Mouse (Mus musculus) hindbrain, embryonic 11.5 days (tissue): Measurements from ENCODE around the gene Olfr315. TPM values are rescaled to one million over a fixed set of nuclear protein-coding genes. Genes with fewer than 3 reads are reported as not detected.
"Not testable (repeated sequence)": the region's sequence is repeated elsewhere in the genome, so short reads cannot be mapped to it uniquely, and the experiment has no call there.

Experiments used
- ATAC-seq: fragments of 200-750 bp; cut with Nextera tagmentation; 2 replicates; pipeline ENCODE4 v1.8.0; 2017; ENCODE audit warnings: mild to moderate bottlenecking, moderate TSS enrichment, moderate library complexity; ENCODE audit not compliant: low FRiP score
- DNase-seq: peaks from one replicate; pipeline ENCODE4 v3.0.0-alpha.2; 2015; ENCODE audit warnings: low spot score
- H3K27ac ChIP-seq: fragments of 300-500 bp; sonication (generic); 2 replicates; pipeline ENCODE4 v1.5.1; 2014; ENCODE audit warnings: mild to moderate bottlenecking, low read depth, low read length
- H3K27me3 ChIP-seq: fragments of 300-500 bp; sonication (generic); 2 replicates; pipeline ENCODE4 v1.6.1; 2014; ENCODE audit warnings: mild to moderate bottlenecking, low read length, moderate library complexity, mixed read lengths; ENCODE audit not compliant: control insufficient read depth, insufficient read depth
- H3K36me3 ChIP-seq: fragments of 300-500 bp; sonication (generic); 2 replicates; pipeline ENCODE4 v1.6.1; 2014; ENCODE audit warnings: mild to moderate bottlenecking, low read length, moderate library complexity, mixed read lengths; ENCODE audit not compliant: control insufficient read depth, insufficient read depth
- H3K4me1 ChIP-seq: fragments of 300-500 bp; sonication (generic); replicated peaks from 2 replicates; pipeline ENCODE4 v1.6.1; 2014; ENCODE audit warnings: low read length, mixed read lengths; ENCODE audit not compliant: control insufficient read depth, insufficient read depth
- H3K4me2 ChIP-seq: fragments of 300-500 bp; sonication (generic); replicated peaks from 2 replicates; pipeline ENCODE4 v1.6.1; 2014; ENCODE audit warnings: mild to moderate bottlenecking, low read depth, low read length
- H3K4me3 ChIP-seq: fragments of 300-500 bp; sonication (generic); 2 replicates; pipeline ENCODE4 v1.5.1; 2014; ENCODE audit warnings: low read depth, low read length
- H3K9ac ChIP-seq: fragments of 300-500 bp; sonication (generic); 2 replicates; pipeline ENCODE4 v1.6.1; 2014; ENCODE audit warnings: low read depth, low read length
- H3K9me3 ChIP-seq: fragments of 300-500 bp; sonication (generic); 2 replicates; pipeline ENCODE4 v1.6.1; 2016; ENCODE audit warnings: low read length; ENCODE audit not compliant: control insufficient read depth
- WGBS: fragments of 180-500 bp; shearing (Covaris S2); extraction: QIAGEN DNeasy Blood & Tissue Kit; methylation state at CpG from one replicate; pipeline ENCODE4 v1.1.7; 2014; 5-methylcytosine and 5-hydroxymethylcytosine counted together
- polyA plus RNA-seq: library from polyadenylated mRNA; unstranded; fragments of >200 nt; fragmentation: Nextera tagmentation; extraction: Ambion mirVana; gene quantifications from 2 replicates; pipeline ENCODE4 v1.2.1, GENCODE M21; 2014

Olfr315 gene
- polyA plus RNA-seq, result not detected in 2 replicates

DNA sequence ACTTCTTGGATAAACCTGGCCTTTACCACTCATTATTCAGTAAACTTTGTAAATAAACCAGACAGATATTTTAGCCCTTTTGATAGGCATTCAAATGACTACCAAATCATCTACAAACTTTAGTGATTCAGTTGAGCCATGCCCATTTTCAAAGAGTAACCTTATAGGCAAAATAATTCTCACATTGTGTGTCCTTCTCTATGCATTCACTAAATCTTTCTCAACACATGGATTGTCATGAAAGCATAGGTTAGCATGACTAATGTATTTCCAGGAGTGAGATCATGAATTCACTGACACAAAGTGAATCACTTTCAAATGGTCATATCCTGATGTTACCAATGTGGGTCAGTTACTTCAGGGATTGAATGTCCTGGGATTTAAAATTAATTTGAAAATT is at the start of gene Olfr315:
Olfr315 (plus strand) TSS at position 301 of the 400 bp plus-strand sequence.
- no peaks in the 10 kb centered on the region for H3K36me3 ChIP-seq
- H3K27me3 ChIP-seq, result no peaks in the 10 kb centered on the region
- no peak within 1 kb of the TSS for H3K9ac ChIP-seq
- H3K9me3 ChIP-seq, result no peaks in the 10 kb centered on the region
- no peak within 1 kb of the TSS for H3K4me2 ChIP-seq
- no peak within 1 kb of the TSS for H3K27ac ChIP-seq
- DNase-seq (no peak), ATAC-seq (no peak)
- no peak within 1 kb of the TSS for H3K4me3 ChIP-seq
- H3K4me1 ChIP-seq, result no peaks in the 10 kb centered on the region

DNA sequence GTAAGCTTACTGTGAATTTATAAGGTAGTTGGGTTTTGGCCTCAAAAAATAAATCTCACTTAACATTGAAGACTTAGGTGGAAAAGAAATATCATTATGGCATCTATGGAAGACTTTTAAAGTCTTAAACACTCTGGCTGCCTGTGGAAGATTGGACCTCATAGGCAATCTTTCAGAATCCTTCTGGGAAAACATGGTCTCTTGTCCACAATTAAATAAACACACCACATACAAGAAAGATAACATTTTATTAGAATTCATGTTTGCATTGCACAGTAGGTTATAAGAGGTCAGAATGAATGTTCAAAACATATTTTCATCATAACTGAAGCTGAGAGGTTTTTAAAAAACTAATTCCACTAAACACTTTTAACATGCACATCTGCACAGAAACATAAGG is 49.1 kb upstream of the Olfr315 start, which contains the start of gene Olfr318:
Olfr318 (minus strand) TSS at position 101 of the 400 bp plus-strand sequence.
- no peak for DNase-seq
- H3K4me3 ChIP-seq, result no peak within 1 kb of the TSS
- ATAC-seq, result no peak
- H3K27ac ChIP-seq, result no peak within 1 kb of the TSS
- H3K4me1 ChIP-seq, result no peaks in the 10 kb centered on the region
- H3K27me3 ChIP-seq, result no peaks in the 10 kb centered on the region
- no peak within 1 kb of the TSS for H3K4me2 ChIP-seq
- H3K9me3 ChIP-seq, result no peaks in the 10 kb centered on the region
- no peak within 1 kb of the TSS for H3K9ac ChIP-seq
- no peaks in the 10 kb centered on the region for H3K36me3 ChIP-seq

DNA sequence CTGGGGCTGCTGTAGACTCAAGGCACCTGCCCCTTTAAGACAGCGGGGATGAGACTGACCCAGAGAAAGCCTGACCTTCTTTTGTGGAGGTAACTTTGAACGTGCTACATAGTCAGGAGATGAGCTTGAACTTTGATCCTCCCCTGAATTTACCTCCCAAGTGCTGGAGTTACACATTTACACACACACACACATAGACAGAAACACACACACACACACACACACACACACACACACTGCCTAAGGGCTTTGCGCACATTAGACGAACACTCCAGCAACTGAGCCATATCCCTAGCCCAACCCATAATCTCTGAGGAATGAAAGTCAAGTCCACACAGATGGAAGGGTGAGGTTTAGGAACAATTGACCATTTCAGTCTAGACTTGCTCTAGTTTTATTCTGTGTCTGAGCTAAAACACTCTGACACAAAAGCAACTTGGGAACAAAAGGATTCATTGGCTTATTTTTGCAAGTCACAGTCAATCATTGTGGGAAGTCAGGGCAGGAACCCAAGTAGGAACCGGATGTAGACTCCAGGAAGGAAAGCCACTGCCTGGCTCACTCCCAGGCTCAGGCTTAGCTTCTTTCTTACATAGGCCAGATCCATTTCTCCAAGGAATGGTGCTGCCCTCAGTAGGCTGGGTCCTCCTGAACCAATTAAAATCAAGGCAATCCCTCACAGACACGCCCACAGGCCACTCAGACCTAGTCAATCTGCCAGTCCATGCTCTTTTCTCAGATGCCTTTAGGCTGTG is 44.9 kb upstream of the Olfr315 start:
- H3K27me3 ChIP-seq, ATAC-seq, H3K4me2 ChIP-seq, H3K36me3 ChIP-seq, H3K4me1 ChIP-seq, H3K9me3 ChIP-seq, H3K4me3 ChIP-seq, H3K27ac ChIP-seq, H3K9ac ChIP-seq, DNase-seq: not testable (repeated sequence)
- WGBS, result 73% methylated on average over 6 of the region's 6 CpGs

DNA sequence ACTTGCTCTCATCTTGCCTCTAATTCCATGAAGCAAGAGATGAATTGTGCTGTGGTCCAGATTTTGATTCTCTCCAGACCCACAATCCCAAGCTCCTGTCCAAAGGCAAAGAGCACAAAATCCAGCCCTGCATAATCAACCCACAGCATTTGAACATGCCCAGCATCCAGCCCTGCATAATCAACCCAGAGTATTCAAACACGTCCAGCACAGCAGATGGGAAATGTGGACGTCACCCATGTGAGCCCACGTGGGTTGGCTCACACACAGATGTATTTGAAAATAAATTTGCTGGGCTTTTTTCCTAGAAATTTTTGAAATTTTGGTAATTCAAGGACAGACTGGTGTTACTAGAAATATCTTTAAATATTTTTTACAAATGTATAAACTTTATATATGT is 39.6 kb upstream of the Olfr315 start:
- H3K9me3 ChIP-seq, result no peaks in the 10 kb centered on the region
- WGBS, result 63% methylated on average over 3 of the region's 3 CpGs
- no peak overlapping the region for H3K4me2 ChIP-seq
- ATAC-seq (no peak), DNase-seq (no peak)
- no peak overlapping the region for H3K4me3 ChIP-seq
- H3K36me3 ChIP-seq, result no peaks in the 10 kb centered on the region
- no peaks in the 10 kb centered on the region for H3K27me3 ChIP-seq
- no peak overlapping the region for H3K9ac ChIP-seq
- H3K27ac ChIP-seq, result no peak overlapping the region
- H3K4me1 ChIP-seq, result no peaks in the 10 kb centered on the region

DNA sequence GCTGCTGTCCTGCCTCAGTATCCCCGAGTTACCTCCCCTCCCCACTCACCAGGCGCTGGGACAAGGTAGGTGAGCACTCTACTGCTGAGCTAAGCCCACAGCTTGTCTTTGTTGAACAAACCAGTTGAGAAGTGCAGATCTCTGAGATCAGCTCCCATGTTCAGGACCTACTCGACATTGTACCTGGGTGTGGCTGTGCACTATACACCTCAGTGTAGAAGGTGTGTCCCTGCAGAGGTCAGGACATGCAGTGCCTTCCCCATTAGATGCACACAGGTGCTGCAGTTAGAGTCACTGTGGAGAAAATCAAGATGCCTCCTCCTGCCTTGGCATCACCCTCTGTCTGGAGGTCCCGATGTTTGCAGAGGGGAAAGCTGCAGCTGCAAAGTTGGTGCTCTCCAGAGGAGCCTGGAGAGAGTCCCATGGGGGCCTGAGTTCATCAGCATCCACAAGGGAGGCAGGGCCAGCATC is 34.2 kb upstream of the Olfr315 start, which contains the start of gene Olfr317:
Olfr317 (minus strand) TSS at position 421 of the 471 bp plus-strand sequence.
- no peak for ATAC-seq
- 73% methylated on average over 4 of the region's 4 CpGs for WGBS
- Histone ChIP-seq H3K4me3 (no peak within 1 kb of the TSS), H3K4me1 (no peaks in the 10 kb centered on the region), H3K9ac (no peak within 1 kb of the TSS), H3K27me3 (no peaks in the 10 kb centered on the region), H3K36me3 (no peaks in the 10 kb centered on the region), H3K27ac (no peak within 1 kb of the TSS), H3K4me2 (no peak within 1 kb of the TSS), H3K9me3 (no peaks in the 10 kb centered on the region)
- DNase-seq, result no peak

DNA sequence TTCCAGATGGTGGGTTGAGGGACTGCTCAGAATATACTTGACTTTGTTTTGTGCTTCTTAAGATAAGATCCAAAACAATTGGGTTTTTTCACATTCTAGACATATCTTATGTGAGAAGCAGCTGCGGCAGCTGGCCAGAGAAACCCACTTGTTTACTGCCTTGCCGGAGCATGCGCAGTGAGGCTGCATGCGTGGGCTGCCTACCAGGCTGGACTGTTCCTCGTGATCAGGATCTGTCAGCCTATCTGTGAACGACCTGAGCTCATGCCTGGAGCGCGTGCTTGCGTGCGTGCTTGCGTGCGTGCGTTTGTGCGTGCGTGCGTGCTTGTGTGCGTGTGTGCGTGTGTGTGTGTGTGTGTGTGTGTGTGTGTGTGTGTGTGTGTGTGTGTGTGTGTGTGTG is 21.9 kb upstream of the Olfr315 start:
- ATAC-seq, result not testable (repeated sequence)
- WGBS, result 91% methylated on average over 18 of the region's 18 CpGs

DNA sequence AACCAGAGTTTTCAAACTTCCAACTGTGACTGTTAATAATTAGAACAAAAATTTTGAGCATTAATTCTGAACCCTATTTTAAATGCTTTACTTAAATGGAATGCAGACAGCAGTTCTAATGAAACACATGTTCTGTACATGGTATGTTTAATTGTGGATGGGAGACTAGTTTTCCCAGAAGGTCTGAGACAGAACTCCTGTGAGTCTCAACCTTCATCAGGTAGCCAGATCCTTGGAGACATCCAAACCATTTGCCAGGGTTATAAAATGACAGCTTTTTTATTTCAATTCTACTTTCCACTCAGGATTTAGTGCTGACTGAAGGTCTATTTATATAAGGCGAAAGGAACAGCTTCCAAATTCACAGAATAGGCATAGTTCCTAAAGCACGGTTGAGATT is 20.6 kb upstream of the Olfr315 start, which contains the start of gene Olfr316:
Olfr316 (plus strand) TSS at position 301 of the 400 bp plus-strand sequence.
- no peaks in the 10 kb centered on the region for H3K27me3 ChIP-seq
- no peak within 1 kb of the TSS for H3K4me3 ChIP-seq
- WGBS, result 92% methylated on average over 2 of the region's 2 CpGs
- ATAC-seq (no peak), DNase-seq (no peak)
- H3K9ac ChIP-seq, result no peak within 1 kb of the TSS
- H3K9me3 ChIP-seq, result no peaks in the 10 kb centered on the region
- H3K36me3 ChIP-seq, result no peaks in the 10 kb centered on the region
- H3K4me1 ChIP-seq, result no peaks in the 10 kb centered on the region
- no peak within 1 kb of the TSS for H3K4me2 ChIP-seq
- H3K27ac ChIP-seq, result no peak within 1 kb of the TSS

More for the DNA sequence above, 21.9 kb upstream of the Olfr315 start:
- not testable (repeated sequence) for H3K4me3 ChIP-seq, DNase-seq, H3K9ac ChIP-seq, H3K4me2 ChIP-seq, H3K27me3 ChIP-seq, H3K4me1 ChIP-seq, H3K9me3 ChIP-seq, H3K27ac ChIP-seq, H3K36me3 ChIP-seq

DNA sequence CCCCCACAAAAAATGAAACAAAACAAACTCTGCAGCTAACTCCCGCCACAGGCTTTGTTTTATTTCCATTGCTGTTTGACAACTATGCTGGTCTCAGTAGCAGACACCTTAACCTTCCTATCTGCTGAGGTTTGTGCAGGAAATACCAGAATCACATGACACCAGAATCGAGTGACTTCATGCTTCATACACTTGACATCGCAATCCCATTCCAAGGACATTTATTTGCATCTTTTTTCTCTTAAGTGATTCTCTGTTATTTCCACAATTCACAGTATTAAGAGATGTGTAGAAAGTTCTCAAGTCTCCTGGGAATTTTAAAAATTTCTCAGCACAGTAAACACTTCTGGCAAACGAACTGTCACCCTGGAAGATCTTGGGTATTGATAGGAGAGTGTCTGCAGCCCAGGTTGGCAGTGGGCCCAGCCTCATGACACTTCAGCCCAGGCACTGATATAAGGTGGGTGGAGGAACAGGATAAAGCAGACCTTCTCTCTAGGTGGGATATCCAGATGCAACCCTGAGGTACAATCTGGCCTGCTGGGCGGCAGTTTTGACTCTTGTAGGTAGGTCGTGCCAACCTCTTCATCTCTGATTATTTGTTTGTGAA is 9.6 kb downstream of the Olfr315 start, which contains the start of gene Olfr314:
Olfr314 (plus strand) TSS at position 473 of the 610 bp plus-strand sequence.
- Histone ChIP-seq H3K27me3 (no peaks in the 10 kb centered on the region), H3K27ac (no peak within 1 kb of the TSS), H3K36me3 (no peaks in the 10 kb centered on the region), H3K4me1 (no peaks in the 10 kb centered on the region), H3K9me3 (no peaks in the 10 kb centered on the region), H3K4me3 (no peak within 1 kb of the TSS), H3K4me2 (no peak within 1 kb of the TSS), H3K9ac (no peak within 1 kb of the TSS)
- ATAC-seq (no peak), DNase-seq (no peak)
- WGBS, result 84% methylated on average over 6 of the region's 6 CpGs
